Mouse (Mus musculus) MEL (cell line): ENCODE data around the gene Bcat1. TPM values are rescaled to one million over a fixed set of nuclear protein-coding genes. Genes with fewer than 3 reads are reported as not detected.

Source experiments
- DNase-seq: peaks from one replicate; pipeline ENCODE4 v3.0.0; 2011; ENCODE audit warnings: low read depth, low spot score
- H3K27ac ChIP-seq: 2 replicates; pipeline ENCODE4 v1.5.1; 2012; ENCODE audit warnings: low read depth, mild to moderate bottlenecking, control low read depth, low read length, moderate library complexity; ENCODE audit not compliant: control insufficient read depth
- H3K27me3 ChIP-seq, 2 experiments: fragments of 150-350 bp in 1 of 2; sonication (generic) in 1 of 2; 2 replicates each; pipeline ENCODE4 v1.6.1; 2012; ENCODE audit warnings: low read length in 2 of 2, mild to moderate bottlenecking in 2 of 2, improper control_type of control experiment in 1 of 2, moderate library complexity in 1 of 2; ENCODE audit not compliant: insufficient read depth in 2 of 2, control insufficient read depth in 1 of 2
- H3K36me3 ChIP-seq, 2 experiments: 2 replicates each; pipeline ENCODE4 v1.6.1; 2012 to 2014; ENCODE audit warnings: low read length in 2 of 2, improper control_type of control experiment in 1 of 2, inconsistent platforms in 1 of 2, mild to moderate bottlenecking in 1 of 2; ENCODE audit not compliant: insufficient read depth in 2 of 2, control insufficient read depth in 1 of 2
- H3K4me1 ChIP-seq, 2 experiments: fragments of 150-350 bp in 1 of 2; sonication (generic) in 1 of 2; 2 replicates each; pipeline ENCODE4 v1.6.1; 2012; ENCODE audit warnings: low read length in 2 of 2, improper control_type of control experiment in 1 of 2, mild to moderate bottlenecking in 1 of 2; ENCODE audit not compliant: insufficient read depth in 2 of 2, control insufficient read depth in 1 of 2
- H3K4me3 ChIP-seq, 2 experiments: fragments of 150-350 bp in 1 of 2; sonication (generic) in 1 of 2; 2 replicates each; pipeline ENCODE4 v1.5.1; 2012; ENCODE audit warnings: low read depth in 2 of 2, low read length in 2 of 2, mild to moderate bottlenecking in 2 of 2, moderate library complexity in 2 of 2, control low read depth in 1 of 2, improper control_type of control experiment in 1 of 2; ENCODE audit not compliant: control insufficient read depth in 1 of 2, insufficient read depth in 1 of 2
- H3K79me2 ChIP-seq: 2 replicates; pipeline ENCODE4 v1.6.1; 2012; ENCODE audit warnings: mild to moderate bottlenecking, low read length, moderate library complexity; ENCODE audit not compliant: control insufficient read depth, poor library complexity, insufficient read depth
- H3K9ac ChIP-seq: 2 replicates; pipeline ENCODE4 v1.6.1; 2012; ENCODE audit warnings: low read depth, mild to moderate bottlenecking, control low read depth, low read length, moderate library complexity; ENCODE audit not compliant: control insufficient read depth, poor library complexity, severe bottlenecking
- H3K9me3 ChIP-seq: fragments of 150-350 bp; sonication (generic); replicated peaks from 2 replicates; pipeline ENCODE4 v1.6.1; 2012; ENCODE audit warnings: mild to moderate bottlenecking, low read length, improper control_type of control experiment, moderate library complexity; ENCODE audit not compliant: insufficient read depth
- CTCF ChIP-seq, 3 experiments: IDR thresholded peaks in 2 of 3; conservative IDR thresholded peaks in 1 of 3; 2 replicates each; pipeline ENCODE4 v1.5.1; 2011 to 2012; ENCODE audit warnings: low read length in 3 of 3, low read depth in 2 of 3, mild to moderate bottlenecking in 2 of 3, improper control_type of control experiment in 1 of 3, inconsistent platforms in 1 of 3, mixed read lengths in 1 of 3, moderate library complexity in 1 of 3; ENCODE audit not compliant: control insufficient read depth in 1 of 3, insufficient read depth in 1 of 3, poor library complexity in 1 of 3, severe bottlenecking in 1 of 3
- E2F4 ChIP-seq: IDR thresholded peaks from 2 replicates; pipeline ENCODE4 v1.6.1; 2011; ENCODE audit warnings: low read depth, low read length, improper control_type of control experiment, borderline replicate concordance
- EP300 ChIP-seq, 2 experiments: IDR thresholded peaks; 2 replicates each; pipeline ENCODE4 v1.6.1; 2011; ENCODE audit warnings: improper control_type of control experiment in 2 of 2, low read length in 2 of 2, low read depth in 1 of 2, mild to moderate bottlenecking in 1 of 2
- ETS1 ChIP-seq: IDR thresholded peaks from 2 replicates; pipeline ENCODE4 v1.6.1; 2012; ENCODE audit warnings: low read depth, mild to moderate bottlenecking, inconsistent platforms, low read length, improper control_type of control experiment, moderate library complexity
- GATA1 ChIP-seq: IDR thresholded peaks from 2 replicates; pipeline ENCODE4 v1.6.1; 2011; ENCODE audit warnings: low read depth, low read length, improper control_type of control experiment
- JUND ChIP-seq: IDR thresholded peaks from 2 replicates; pipeline ENCODE4 v1.6.1; 2011; ENCODE audit warnings: low read depth, mild to moderate bottlenecking, improper control_type of control experiment, low read length
- MYB ChIP-seq: IDR thresholded peaks from 2 replicates; pipeline ENCODE4 v1.6.1; 2011; ENCODE audit warnings: mild to moderate bottlenecking, low read depth, low read length, improper control_type of control experiment
- POLR2AphosphoS5 ChIP-seq: IDR thresholded peaks from 2 replicates; pipeline ENCODE4 v1.6.1; 2012; ENCODE audit warnings: low read depth, borderline replicate concordance, mild to moderate bottlenecking, inconsistent platforms, low read length, moderate library complexity, mixed read lengths
- RAD21 ChIP-seq: IDR thresholded peaks from 2 replicates; pipeline ENCODE4 v1.6.1; 2011; ENCODE audit warnings: mild to moderate bottlenecking, low read depth, low read length, improper control_type of control experiment
- RCOR1 ChIP-seq: IDR thresholded peaks from 2 replicates; pipeline ENCODE4 v1.6.1; 2012; ENCODE audit warnings: low read depth, mild to moderate bottlenecking, inconsistent platforms, low read length, improper control_type of control experiment
- SIN3A ChIP-seq: IDR thresholded peaks from 2 replicates; pipeline ENCODE4 v1.6.1; 2012; ENCODE audit warnings: low read length, improper control_type of control experiment, inconsistent platforms
- SMC3 ChIP-seq: IDR thresholded peaks from 2 replicates; pipeline ENCODE4 v1.6.1; 2011; ENCODE audit warnings: low read depth, low read length, improper control_type of control experiment
- TAL1 ChIP-seq: IDR thresholded peaks from 2 replicates; pipeline ENCODE4 v1.6.1; 2012; ENCODE audit warnings: mild to moderate bottlenecking, inconsistent platforms, low read length, moderate library complexity, mixed read lengths
- TCF12 ChIP-seq: IDR thresholded peaks from 2 replicates; pipeline ENCODE4 v1.6.1; 2014; ENCODE audit warnings: low read depth, mild to moderate bottlenecking, inconsistent platforms, low read length, improper control_type of control experiment, moderate library complexity
- UBTF ChIP-seq: IDR thresholded peaks from 2 replicates; pipeline ENCODE4 v1.6.1; 2012; ENCODE audit warnings: low read depth, mild to moderate bottlenecking, inconsistent platforms, low read length, improper control_type of control experiment, moderate library complexity, borderline replicate concordance; ENCODE audit not compliant: insufficient read depth
- ZC3H11A ChIP-seq: IDR thresholded peaks from 2 replicates; pipeline ENCODE4 v1.6.1; 2012; ENCODE audit warnings: low read depth, mild to moderate bottlenecking, inconsistent platforms, low read length, improper control_type of control experiment
- ZMIZ1 ChIP-seq: IDR thresholded peaks from 2 replicates; pipeline ENCODE4 v1.6.1; 2012; ENCODE audit warnings: low read depth, mild to moderate bottlenecking, inconsistent platforms, low read length, improper control_type of control experiment, moderate library complexity
- polyA plus RNA-seq, 2 experiments: library from polyadenylated mRNA; stranded (reverse) in 1 of 2; unstranded in 1 of 2; fragments of >175 nt in 1 of 2; fragments of >200 nt in 1 of 2; gene quantifications; 2 replicates each; pipeline versions ENCODE4 v1.2.1 to v1.2.4; 2012; ENCODE audit warnings: low replicate concordance in 2 of 2, low read depth in 1 of 2; ENCODE audit not compliant: insufficient read length in 2 of 2, insufficient read depth in 1 of 2, missing spikeins in 1 of 2
- total RNA-seq: library from RNA; depleted of rRNA; stranded (reverse); fragments of 300-350 nt; gene quantifications from 2 replicates; pipeline ENCODE4 v1.2.3, GENCODE M21; 2012

The Bcat1 gene
- total and polyA plus RNA-seq, 3 experiments = not detected

- no peak for TF ChIP-seq CTCF (IDR thresholded peaks at IDR 0.05 in 2 of 3, conservative IDR thresholded peaks at IDR 0.05 in 1 of 3; ENCODE audit: control insufficient read depth in 1 of 3, insufficient read depth in 1 of 3, low read depth in 2 of 3, low read length in 3 of 3, poor library complexity in 1 of 3, severe bottlenecking in 1 of 3)
- TF ChIP-seq, all 39 proteins: peak for 0
Observed at GRCm38 (mm10) chr6:144987216-144987615, 88.8 kb downstream of the Bcat1 start (continued).

GRCm38 (mm10) chr6:144984221-144984620, 91.8 kb downstream of the Bcat1 start:
- no peak overlapping the region for H3K4me3 ChIP-seq
- H3K9ac ChIP-seq = no peak overlapping the region
- no peaks in the 10 kb centered on the region for H3K9me3 ChIP-seq
- TF ChIP-seq RCOR1 (no peak), E2F4 (no peak), RAD21 (no peak), JUND (no peak)
- no peaks in the 10 kb centered on the region for H3K27me3 ChIP-seq
- H3K79me2 ChIP-seq = no peaks in the 10 kb centered on the region
- no peaks in the 10 kb centered on the region for H3K4me1 ChIP-seq
- H3K27ac ChIP-seq = no peak overlapping the region
- DNase-seq = no peak
- H3K36me3 ChIP-seq = no peaks in the 10 kb centered on the region

- Histone ChIP-seq H3K9ac (no peak overlapping the region), H3K4me3 (no peak overlapping the region), H3K4me1 (no peaks in the 10 kb centered on the region), H3K27ac (no peak overlapping the region), H3K36me3 (no peaks in the 10 kb centered on the region), H3K9me3 (no peaks in the 10 kb centered on the region), H3K79me2 (no peaks in the 10 kb centered on the region), H3K27me3 (no peaks in the 10 kb centered on the region)
- TF ChIP-seq TCF12 (no peak), ZC3H11A (no peak), SIN3A (no peak), MYB (no peak), UBTF (no peak), GATA1 (no peak), TAL1 (no peak), ZMIZ1 (no peak), JUND (no peak), EP300 (IDR thresholded peaks at IDR 0.05; ENCODE audit: low read depth in 1 of 2, low read length in 2 of 2) (no peak), POLR2AphosphoS5 (no peak), SMC3 (no peak), ETS1 (no peak)
- DNase-seq = no peak
Observed at GRCm38 (mm10) chr6:144982093-144982492, 93.9 kb downstream of the Bcat1 start.
